ENCODE assay signal across 24 mouse cellular contexts in genomic region chr11:105467816-105468215, GRCm38 (mm10). TPM values are rescaled to one million over a fixed set of nuclear protein-coding genes. Genes with fewer than 3 reads are reported as not detected.
DNase-seq lines count a peak whose midpoint lies in the region; ATAC-seq and TF ChIP-seq lines count a peak whose summit lies in the region.
"Had no signal": no experiment of that assay in that cellular context is flagged by ENCODE, and none has a peak within 500 bp of the region (broad histone marks: within the 10 kb centered on the region; RNA-seq: fewer than 3 reads in every experiment).

No protein-coding gene starts in this region.

- H3K9me3 ChIP-seq in limb, embryonic 12.5 days = no peaks in the 10 kb centered on the region
- H3K9me3 ChIP-seq in limb, embryonic 10.5 days (replicated peaks) = no peaks in the 10 kb centered on the region
- H3K9me3 ChIP-seq in embryonic facial prominence, embryonic 15.5 days (replicated peaks) = no peaks in the 10 kb centered on the region
- H3K9me3 ChIP-seq in hindbrain, postnatal 0 days (ENCODE audit: low read length) = no peaks in the 10 kb centered on the region
- H3K9me3 ChIP-seq: forebrain, embryonic 13.5 days; G1E; hindbrain, embryonic 12.5 days; megakaryocyte, embryonic 14.5 days had no signal

- H3K4me1 ChIP-seq in limb, embryonic 12.5 days (replicated peaks) = peaks cover 14% of the 10 kb centered on the region; the same call in 1 of the 2 replicates
- peaks cover 6% of the 10 kb centered on the region for H3K4me1 ChIP-seq in limb, embryonic 10.5 days
- H3K4me1 ChIP-seq in embryonic facial prominence, embryonic 15.5 days = peaks cover 36% of the 10 kb centered on the region
- H3K4me1 ChIP-seq in hindbrain, postnatal 0 days (ENCODE audit: insufficient read depth, low read length) = peaks cover 5% of the 10 kb centered on the region

- 0 out of 2 replicates have a peak overlapping the region, but pooled peaks have one; percentile 20 for H3K27ac ChIP-seq in limb, embryonic 12.5 days
- no peak overlapping the region for H3K27ac ChIP-seq in limb, embryonic 10.5 days
- peak overlapping the region; percentile 80 for H3K27ac ChIP-seq in embryonic facial prominence, embryonic 15.5 days (replicated peaks)
- no peak overlapping the region for H3K27ac ChIP-seq in hindbrain, postnatal 0 days
- H3K27ac ChIP-seq: forebrain, embryonic 13.5 days; hindbrain, embryonic 12.5 days had no signal

- ATAC-seq in limb, embryonic 12.5 days (ENCODE audit: insufficient number of reproducible peaks, insufficient read depth, low FRiP score, low TSS enrichment, low read depth) = no peak
- ATAC-seq in embryonic facial prominence, embryonic 15.5 days (ENCODE audit: insufficient number of reproducible peaks, low FRiP score, low TSS enrichment, low read depth) = no peak
- ATAC-seq in hindbrain, postnatal 0 days = no peak
- ATAC-seq: forebrain, embryonic 13.5 days; inflammation-experienced regulatory T-cells, adult 6 months; midbrain, embryonic 16.5 days had no signal

- H3K4me3 ChIP-seq in limb, embryonic 12.5 days (replicated peaks) = no peak overlapping the region
- H3K4me3 ChIP-seq in limb, embryonic 10.5 days = no peak overlapping the region
- no peak overlapping the region for H3K4me3 ChIP-seq in embryonic facial prominence, embryonic 15.5 days (replicated peaks)
- no peak overlapping the region for H3K4me3 ChIP-seq in hindbrain, postnatal 0 days (ENCODE audit: low read length)
- H3K4me3 ChIP-seq: forebrain, embryonic 13.5 days; hindbrain, embryonic 12.5 days; layer of hippocampus, adult 2 months had no signal

- H3K9ac ChIP-seq in limb, embryonic 12.5 days (replicated peaks) = no peak overlapping the region
- no peak overlapping the region for H3K9ac ChIP-seq in embryonic facial prominence, embryonic 15.5 days
- no peak overlapping the region for H3K9ac ChIP-seq in hindbrain, postnatal 0 days (replicated peaks; ENCODE audit: low read length)
- H3K9ac ChIP-seq: forebrain, embryonic 13.5 days; hindbrain, embryonic 12.5 days had no signal

- H3K27me3 ChIP-seq in limb, embryonic 12.5 days = no peaks in the 10 kb centered on the region
- H3K27me3 ChIP-seq in limb, embryonic 10.5 days (ENCODE audit: low read depth, poor library complexity, severe bottlenecking) = no peaks in the 10 kb centered on the region
- no peaks in the 10 kb centered on the region for H3K27me3 ChIP-seq in embryonic facial prominence, embryonic 15.5 days
- no peaks in the 10 kb centered on the region for H3K27me3 ChIP-seq in hindbrain, postnatal 0 days (ENCODE audit: insufficient read depth, low read length)
- H3K27me3 ChIP-seq: forebrain, embryonic 13.5 days had no signal

- H3K36me3 ChIP-seq in limb, embryonic 12.5 days = no peaks in the 10 kb centered on the region
- no peaks in the 10 kb centered on the region for H3K36me3 ChIP-seq in limb, embryonic 10.5 days
- no peaks in the 10 kb centered on the region for H3K36me3 ChIP-seq in embryonic facial prominence, embryonic 15.5 days
- H3K36me3 ChIP-seq in hindbrain, postnatal 0 days (ENCODE audit: insufficient read depth, low read length) = no peaks in the 10 kb centered on the region
- H3K36me3 ChIP-seq: G1E; hindbrain, embryonic 12.5 days had no signal

- no peak for TF ChIP-seq CTCF in hindbrain, postnatal 0 days (IDR thresholded peaks at IDR 0.05; ENCODE audit: low read depth)

- DNase-seq in heart, adult 11 months = peak; percentile 13
- DNase-seq in heart, postnatal 36 days = no peak
- DNase-seq in limb, embryonic 10.5 days (ENCODE audit: low spot score) = no peak
- no peak for DNase-seq in hindbrain, postnatal 0 days (ENCODE audit: low spot score)
- no peak for DNase-seq in layer of hippocampus, postnatal 14 days (ENCODE audit: low spot score in 2 of 2)
- DNase-seq: cerebellum, adult 8-10 months; gastrocnemius, postnatal 10 days; kidney, adult 8-10 months; kidney, postnatal 14 days; lung, adult 18-20 months; lung, postnatal 14 days; thymus, postnatal 14 days had no signal

- H3K4me2 ChIP-seq in limb, embryonic 12.5 days = no peak overlapping the region
- no peak overlapping the region for H3K4me2 ChIP-seq in embryonic facial prominence, embryonic 15.5 days (replicated peaks)
- H3K4me2 ChIP-seq in hindbrain, postnatal 0 days (ENCODE audit: low read depth, low read length) = no peak overlapping the region
- H3K4me2 ChIP-seq: forebrain, embryonic 13.5 days; hindbrain, embryonic 12.5 days; liver, embryonic 11.5 days had no signal

- 72% methylated on average over 3 of the region's 3 CpGs for WGBS in limb, embryonic 12.5 days
- WGBS in limb, embryonic 10.5 days = 74% methylated on average over 3 of the region's 3 CpGs
- WGBS in embryonic facial prominence, embryonic 15.5 days = 51% methylated on average over 3 of the region's 3 CpGs
- WGBS in hindbrain, postnatal 0 days = 84% methylated on average over 3 of the region's 3 CpGs

- intact Hi-C loops in heart, postnatal 36 days (cut with DNase I) = no loop called here

RNA-seq across cellular contexts. Expression of gene March10, which starts 11.3 kb away (rescaled TPM):
- not detected for total RNA-seq in heart, postnatal 36 days (2021)
- polyA plus RNA-seq in limb, embryonic 12.5 days (2016; fragmentation: Nextera tagmentation; extraction: Ambion mirVana) = 0.32 TPM in 1 of 2 replicates, not detected in the other
- 0.24 TPM in 1 of 2 replicates, not detected in the other for polyA plus RNA-seq in limb, embryonic 10.5 days (2016; fragmentation: Nextera tagmentation; extraction: Ambion mirVana)
- 0.27 and 0.50 TPM in 2 replicates for polyA plus RNA-seq in embryonic facial prominence, embryonic 15.5 days (2015; fragmentation: Nextera tagmentation; extraction: Ambion mirVana)
- total RNA-seq in hindbrain, postnatal 0 days (2014; rRNA removed) = 0.52 and 1.2 TPM in 2 replicates
- polyA plus RNA-seq in hindbrain, postnatal 0 days (2015; fragmentation: Nextera tagmentation; extraction: Ambion mirVana) = 0.52 and 0.58 TPM in 2 replicates
- total RNA-seq in layer of hippocampus, postnatal 14 days (2021) = under 1 TPM; 0.67 TPM
- total RNA-seq: adrenal gland, adult 18-20 months; gastrocnemius, postnatal 10 days; heart, adult 8-10 months had no signal
- polyA plus RNA-seq: forebrain, embryonic 13.5 days; G1E; inflammation-experienced regulatory T-cells, adult 6 months; liver, embryonic 11.5 days had no signal

Comparison
In these comparisons a context has a peak if more than half of its experiments do, and no peak if none do; other contexts are left out.
1. H3K27ac ChIP-seq: peak in limb, embryonic 12.5 days (single experiment) and embryonic facial prominence, embryonic 15.5 days (single experiment); none in limb, embryonic 10.5 days (single experiment) and hindbrain, postnatal 0 days (single experiment).